In the genomic region with DNA sequence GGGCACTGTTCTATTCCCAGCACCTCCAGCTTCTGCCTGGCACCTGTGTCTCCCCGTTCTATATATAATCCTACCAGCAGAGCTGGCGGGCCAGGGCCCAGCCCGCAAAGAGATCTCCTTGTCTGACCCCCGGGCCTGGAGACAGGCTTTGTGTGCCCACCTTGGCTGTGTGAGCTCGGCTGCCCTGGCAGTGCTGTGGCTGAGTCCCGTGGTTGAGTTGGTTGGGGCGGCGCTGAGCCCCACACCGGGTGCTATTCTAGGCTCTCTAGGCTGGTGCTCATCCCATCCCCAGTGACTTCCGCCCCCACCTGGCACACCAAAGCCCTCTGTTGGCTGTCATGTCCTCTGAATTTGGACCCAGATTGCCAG, we compare ENCODE assay signal across 9 mouse cellular contexts. TPM values are rescaled to one million over a fixed set of nuclear protein-coding genes. Genes with fewer than 3 reads are reported as not detected.
DNase-seq lines count a peak whose midpoint lies in the region; ATAC-seq and TF ChIP-seq lines count a peak whose summit lies in the region.
"Had no signal": no experiment of that assay in that cellular context is flagged by ENCODE, and none has a peak within 500 bp of the region (broad histone marks: within the 10 kb centered on the region; RNA-seq: fewer than 3 reads in every experiment).

No protein-coding gene starts in this region.

- TF ChIP-seq POLR2A in cerebellum, adult 2 months (IDR thresholded peaks at IDR 0.05; ENCODE audit: borderline replicate concordance, insufficient read depth, low read length): no peak
- TF ChIP-seq POLR2A in thymus, adult 2 months (IDR thresholded peaks at IDR 0.05; ENCODE audit: control insufficient read depth, extremely low read depth, insufficient read depth, low read length, poor library complexity): no peak

- H3K4me3 ChIP-seq in lung, embryonic 15.5 days: no peak overlapping the region
- no peak overlapping the region for H3K4me3 ChIP-seq in cerebellum, adult 2 months (replicated peaks; ENCODE audit: insufficient read depth, low read depth, low read length)
- no peak overlapping the region for H3K4me3 ChIP-seq in thymus, adult 2 months (ENCODE audit: control insufficient read depth, insufficient read depth, low read length)
- H3K4me3 ChIP-seq in intestine, embryonic 16.5 days (ENCODE audit: low read length): no peak overlapping the region
- H3K4me3 ChIP-seq: midbrain, embryonic 13.5 days had no signal

- H3K9ac ChIP-seq in lung, embryonic 15.5 days: no peak overlapping the region
- H3K9ac ChIP-seq in intestine, embryonic 16.5 days (ENCODE audit: low read depth, low read length): no peak overlapping the region
- H3K9ac ChIP-seq: midbrain, embryonic 13.5 days had no signal

- ATAC-seq in lung, embryonic 15.5 days (ENCODE audit: borderline replicate concordance, extremely low read depth, low FRiP score, low TSS enrichment): no peak
- ATAC-seq in intestine, embryonic 16.5 days: no peak
- ATAC-seq: midbrain, embryonic 13.5 days had no signal

- peaks cover 7% of the 10 kb centered on the region for H3K4me1 ChIP-seq in lung, embryonic 15.5 days
- H3K4me1 ChIP-seq in cerebellum, adult 2 months (ENCODE audit: control insufficient read depth, insufficient read depth, low read length): peaks cover 36% of the 10 kb centered on the region
- peaks cover 77% of the 10 kb centered on the region for H3K4me1 ChIP-seq in thymus, adult 2 months (replicated peaks; ENCODE audit: control insufficient read depth, insufficient read depth, low read length)
- peaks cover 16% of the 10 kb centered on the region for H3K4me1 ChIP-seq in intestine, embryonic 16.5 days (ENCODE audit: control insufficient read depth, insufficient read depth, low read length)

- 90% methylated on average over 10 of the region's 10 CpGs for WGBS in lung, embryonic 15.5 days
- WGBS in cerebellum, adult 2 months: 25% methylated on average over 10 of the region's 10 CpGs
- WGBS in thymus, adult 2 months: 21% methylated on average over 10 of the region's 10 CpGs
- 90% methylated on average over 10 of the region's 10 CpGs for WGBS in intestine, embryonic 16.5 days

- no peaks in the 10 kb centered on the region for H3K9me3 ChIP-seq in lung, embryonic 15.5 days
- H3K9me3 ChIP-seq in intestine, embryonic 16.5 days (ENCODE audit: control insufficient read depth, low read length): no peaks in the 10 kb centered on the region
- H3K9me3 ChIP-seq: midbrain, embryonic 13.5 days had no signal

- no peaks in the 10 kb centered on the region for H3K27me3 ChIP-seq in lung, embryonic 15.5 days
- H3K27me3 ChIP-seq in cerebellum, adult 2 months (ENCODE audit: control insufficient read depth, insufficient read depth, low read length): no peaks in the 10 kb centered on the region
- H3K27me3 ChIP-seq in thymus, adult 2 months (ENCODE audit: control insufficient read depth, insufficient read depth, low read length): no peaks in the 10 kb centered on the region
- no peaks in the 10 kb centered on the region for H3K27me3 ChIP-seq in intestine, embryonic 16.5 days (replicated peaks; ENCODE audit: control insufficient read depth, insufficient read depth, low read length)
- H3K27me3 ChIP-seq: midbrain, embryonic 13.5 days had no signal

- TF ChIP-seq CTCF in cerebellum, adult 2 months (IDR thresholded peaks at IDR 0.05; ENCODE audit: borderline replicate concordance, insufficient read depth, low read depth, low read length): no peak
- no peak for TF ChIP-seq CTCF in thymus, adult 2 months (IDR thresholded peaks at IDR 0.05; ENCODE audit: borderline replicate concordance, control insufficient read depth, extremely low read depth, insufficient read depth, low read length, poor library complexity)

- no peak overlapping the region for H3K4me2 ChIP-seq in lung, embryonic 15.5 days
- H3K4me2 ChIP-seq in intestine, embryonic 16.5 days (ENCODE audit: low read depth, low read length): no peak overlapping the region
- H3K4me2 ChIP-seq: midbrain, embryonic 13.5 days had no signal

- DNase-seq in lung, postnatal 14 days: no peak
- DNase-seq in cerebellum, adult 2 months: peak; percentile 53 to 57
- peak; percentile 46 for DNase-seq in gastrocnemius, postnatal 10 days
- DNase-seq in thymus, adult 2 months: peak; percentile 59
- no peak for DNase-seq in adrenal gland, adult 18-20 months (ENCODE audit: low spot score in 2 of 2)
- DNase-seq: embryo, embryonic 11 days had no signal

- peaks cover 6% of the 10 kb centered on the region; the same call in 1 of the 2 replicates for H3K36me3 ChIP-seq in lung, embryonic 15.5 days
- peaks cover 32% of the 10 kb centered on the region for H3K36me3 ChIP-seq in thymus, adult 2 months (ENCODE audit: control insufficient read depth, insufficient read depth, low read length)
- no peaks in the 10 kb centered on the region for H3K36me3 ChIP-seq in intestine, embryonic 16.5 days (ENCODE audit: control insufficient read depth, insufficient read depth, low read length)

- peak overlapping the region; percentile 16; the same call in 1 of the 2 replicates for H3K27ac ChIP-seq in lung, embryonic 15.5 days
- peak overlapping the region; percentile 86 for H3K27ac ChIP-seq in cerebellum, adult 2 months (ENCODE audit: insufficient read depth, low read length)
- peak overlapping the region; percentile 48; the same call in 1 of the 2 replicates for H3K27ac ChIP-seq in thymus, adult 2 months (ENCODE audit: control insufficient read depth, insufficient read depth, low read length)
- no peak overlapping the region for H3K27ac ChIP-seq in intestine, embryonic 16.5 days (ENCODE audit: low read length)
- H3K27ac ChIP-seq: midbrain, embryonic 13.5 days had no signal

RNA-seq across cellular contexts. Expression of a gene that starts 5.3 kb away (rescaled TPM):
- 0.54 and 0.63 TPM in 2 replicates for polyA plus RNA-seq in lung, embryonic 15.5 days (2015; fragmentation: Nextera tagmentation; extraction: Ambion mirVana)
- polyA plus RNA-seq in cerebellum, adult 2 months (2012; rRNA removed): 22.9 and 24.4 TPM in 2 replicates
- 1 to 10 TPM; 7.9 to 8.2 TPM for total RNA-seq in gastrocnemius, postnatal 10 days (2021)
- polyA plus RNA-seq in thymus, adult 2 months (2012; rRNA removed): 10.4 and 10.7 TPM in 2 replicates
- 2.7 and 3.5 TPM in 2 replicates for polyA plus RNA-seq in intestine, embryonic 16.5 days (2015; fragmentation: Nextera tagmentation; extraction: Ambion mirVana)
- total RNA-seq in adrenal gland, adult 18-20 months (2021): 100 to 1,000 TPM in 1 of 2 experiments, 10 to 100 TPM in 1; 65.1 to 101 TPM

RNA-seq across cellular contexts. Expression of a gene that starts 18.4 kb away (rescaled TPM):
- polyA plus RNA-seq in lung, embryonic 15.5 days (2015; fragmentation: Nextera tagmentation; extraction: Ambion mirVana): 18.9 and 20.0 TPM in 2 replicates
- 23.7 and 26.0 TPM in 2 replicates for polyA plus RNA-seq in cerebellum, adult 2 months (2012; rRNA removed)
- total RNA-seq in gastrocnemius, postnatal 10 days (2021): 10 to 100 TPM in 1 of 2 experiments, 1 to 10 TPM in 1; 7.7 to 11.6 TPM
- polyA plus RNA-seq in thymus, adult 2 months (2012; rRNA removed): 10.3 and 11.1 TPM in 2 replicates
- polyA plus RNA-seq in intestine, embryonic 16.5 days (2015; fragmentation: Nextera tagmentation; extraction: Ambion mirVana): 12.6 and 16.0 TPM in 2 replicates
- 1 to 10 TPM; 6.4 to 6.5 TPM for total RNA-seq in adrenal gland, adult 18-20 months (2021)

Comparison
In these comparisons a context has a peak if more than half of its experiments do, and no peak if none do; other contexts are left out.
1. DNase-seq: peak in cerebellum, adult 2 months (2 of 2), gastrocnemius, postnatal 10 days (single experiment) and thymus, adult 2 months (single experiment); none in lung, postnatal 14 days (single experiment) and adrenal gland, adult 18-20 months (0 of 2).